Mouse (Mus musculus): Measurements from ENCODE around the gene 4921536K21Rik. TPM values are rescaled to one million over a fixed set of nuclear protein-coding genes. Genes with fewer than 3 reads are reported as not detected.

The 4921536K21Rik gene
- total RNA-seq, 1 experiment from 2014 or later = 0.82 TPM

DNA sequence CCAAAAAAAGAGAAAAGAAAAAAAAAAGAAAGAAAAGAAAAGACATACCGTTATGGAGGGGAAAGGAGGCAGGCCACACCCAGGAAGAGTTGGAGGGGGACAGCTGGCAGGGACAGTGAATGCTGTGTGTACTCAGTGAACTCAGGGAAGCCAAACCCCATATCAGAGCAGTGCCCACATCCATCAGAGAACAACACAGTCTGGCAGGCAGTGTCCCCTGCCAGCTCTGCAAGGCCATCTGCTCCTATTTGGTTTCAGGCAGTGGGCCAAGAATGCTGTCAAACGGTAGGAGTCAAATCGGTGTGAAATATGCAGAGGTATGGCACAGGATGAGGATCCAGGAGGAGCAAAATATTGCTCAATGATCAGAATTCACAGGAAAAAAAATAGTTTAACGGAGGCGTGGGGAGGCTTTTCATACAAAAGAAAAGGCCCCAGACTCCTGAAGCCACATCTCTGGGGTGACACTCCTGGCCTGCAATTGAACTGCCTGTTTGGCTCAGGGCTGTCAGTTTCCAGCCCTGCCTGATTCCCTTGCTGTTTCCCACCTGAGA, 41.3 kb downstream of the 4921536K21Rik start:
- peak; percentile 61 for DNase-seq

DNA sequence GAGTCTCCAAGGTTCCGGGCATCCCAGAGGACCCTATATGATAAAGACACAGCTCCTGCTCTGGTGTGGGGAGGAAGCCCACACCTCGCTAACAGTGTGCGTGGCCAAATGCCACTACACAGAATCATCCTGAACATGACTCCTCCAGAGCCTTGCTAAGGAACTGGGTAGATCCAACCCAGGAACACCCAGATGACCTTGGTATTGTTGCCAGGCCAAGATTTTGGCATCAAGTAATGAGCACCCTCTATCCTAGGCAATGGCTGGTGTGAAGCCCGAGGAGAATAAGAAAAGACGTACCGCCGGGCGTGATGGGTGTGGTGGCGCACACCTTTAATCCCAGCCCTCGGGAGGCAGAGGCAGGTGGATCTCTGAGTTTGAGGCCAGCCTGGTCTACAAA, 41.9 kb downstream of the 4921536K21Rik start:
- no peak for DNase-seq

DNA sequence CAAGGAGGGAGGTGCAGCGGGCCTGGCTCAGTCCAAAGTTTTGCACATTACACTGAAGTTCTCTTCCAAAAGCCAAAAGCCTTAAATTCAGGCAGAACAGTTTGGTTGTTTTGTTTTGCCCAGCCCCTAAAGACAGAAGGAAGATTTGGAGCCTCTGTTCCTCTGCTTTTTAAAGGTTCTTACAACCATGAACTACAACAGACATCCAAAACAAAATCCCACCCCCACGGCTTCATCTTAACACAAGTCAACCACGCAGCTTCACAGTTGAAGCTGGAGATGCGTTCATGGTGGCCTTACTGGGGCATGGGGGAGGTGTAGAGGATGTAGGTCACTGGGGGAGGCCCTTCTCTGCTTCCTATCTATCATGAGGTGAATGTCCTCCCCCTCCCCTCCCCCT, 43.0 kb downstream of the 4921536K21Rik start:
- DNase-seq = no peak

DNA sequence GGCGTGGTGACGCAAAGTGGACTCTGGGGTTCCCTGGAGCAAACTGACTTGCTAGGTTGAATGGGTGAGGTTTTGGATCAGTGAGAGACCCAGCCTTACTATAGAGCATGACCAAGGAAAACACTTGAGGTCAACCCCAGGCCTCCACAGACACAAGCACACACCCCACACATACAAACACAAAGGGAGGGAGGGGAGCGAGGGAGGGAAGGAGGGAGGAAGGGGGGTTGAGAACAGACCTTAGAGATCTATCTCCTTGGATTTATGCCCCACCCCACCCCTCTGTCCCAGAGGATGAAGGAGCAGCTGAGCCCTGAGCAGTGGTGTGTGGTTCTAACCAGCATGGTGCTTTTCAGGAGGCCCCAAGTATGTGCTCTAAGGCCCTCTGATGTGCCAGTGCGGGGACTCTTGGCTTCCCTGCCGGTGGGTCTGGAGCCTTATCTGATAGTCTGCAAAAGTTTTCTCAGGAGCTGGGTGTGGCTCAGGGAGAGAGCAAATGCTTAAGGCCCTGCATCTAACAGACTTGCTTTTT, 44.1 kb downstream of the 4921536K21Rik start:
- DNase-seq = no peak

DNA sequence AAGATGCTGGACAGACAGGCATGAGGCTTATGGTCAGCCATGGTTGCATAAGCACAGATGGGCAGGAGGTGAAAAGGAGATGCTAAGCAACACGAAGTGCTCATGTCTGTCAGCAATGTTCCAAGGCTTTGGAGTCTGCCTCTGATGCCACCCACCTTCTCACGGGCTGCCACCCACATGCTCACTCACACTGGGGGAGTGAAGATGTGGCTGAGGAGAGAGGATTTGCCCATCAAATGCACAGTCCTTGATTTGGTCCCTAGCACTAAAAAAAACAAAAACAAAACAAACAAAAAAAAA, 44.6 kb downstream of the 4921536K21Rik start:
- DNase-seq = no peak

DNA sequence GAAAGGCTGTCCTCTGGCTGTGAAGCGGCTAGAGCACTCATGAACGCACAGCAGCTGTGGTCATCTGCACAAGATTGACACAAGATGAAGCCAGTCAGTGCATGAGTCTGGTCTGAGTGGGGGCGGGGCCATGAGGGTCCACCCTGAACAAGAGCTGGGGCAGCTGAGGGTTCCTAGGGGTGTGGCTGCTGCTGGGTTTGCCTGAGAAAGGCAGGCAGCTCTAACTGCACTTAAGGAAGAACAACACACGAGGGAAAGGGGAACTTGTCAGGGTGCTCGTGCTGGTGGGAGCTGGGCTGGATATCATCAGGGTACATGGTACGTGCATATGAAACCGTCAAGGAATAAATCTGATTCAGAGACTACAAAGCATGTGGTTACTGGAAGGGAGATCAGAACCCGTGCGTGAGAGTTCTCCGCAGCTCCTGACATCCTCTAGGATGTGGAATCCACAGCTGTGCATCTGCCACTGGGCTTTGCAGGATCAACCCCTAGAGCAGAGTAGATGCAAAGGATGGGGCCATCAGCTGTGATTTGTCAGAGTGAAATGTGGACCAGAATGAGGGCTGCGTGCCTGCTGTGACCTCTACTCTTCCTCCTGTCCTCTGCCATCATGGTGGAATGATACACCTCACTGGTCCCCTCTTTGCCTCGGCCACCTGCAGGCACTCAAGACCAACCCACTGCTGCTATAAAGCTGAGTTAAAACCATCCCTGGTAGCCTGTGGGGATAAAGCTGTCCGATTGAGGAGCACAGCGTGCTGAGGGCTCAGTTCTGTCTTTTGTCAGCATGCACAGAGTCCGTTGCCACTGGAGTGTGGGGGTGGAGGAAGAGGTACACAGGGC, 45.2 kb downstream of the 4921536K21Rik start:
- DNase-seq = no peak

DNA sequence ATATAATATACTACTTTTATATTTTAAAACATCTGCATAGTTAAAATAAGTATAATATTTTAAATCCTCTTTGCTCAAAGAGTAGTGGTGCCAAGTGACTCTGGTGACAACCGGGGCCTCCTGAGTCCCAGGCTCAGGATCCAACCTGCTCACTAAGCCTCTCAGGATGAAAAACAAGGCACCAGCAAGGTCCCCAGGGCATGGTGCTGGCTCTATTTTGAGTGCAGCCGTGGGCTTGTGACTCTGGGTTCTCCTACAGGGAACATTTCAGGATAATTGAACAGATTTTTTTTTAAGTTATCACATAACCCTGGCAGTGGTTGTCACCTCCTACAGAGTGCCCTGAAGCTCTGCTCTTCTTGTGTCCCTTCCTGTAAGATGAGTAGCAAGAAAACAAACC, 48.5 kb downstream of the 4921536K21Rik start:
- DNase-seq = no peak

DNA sequence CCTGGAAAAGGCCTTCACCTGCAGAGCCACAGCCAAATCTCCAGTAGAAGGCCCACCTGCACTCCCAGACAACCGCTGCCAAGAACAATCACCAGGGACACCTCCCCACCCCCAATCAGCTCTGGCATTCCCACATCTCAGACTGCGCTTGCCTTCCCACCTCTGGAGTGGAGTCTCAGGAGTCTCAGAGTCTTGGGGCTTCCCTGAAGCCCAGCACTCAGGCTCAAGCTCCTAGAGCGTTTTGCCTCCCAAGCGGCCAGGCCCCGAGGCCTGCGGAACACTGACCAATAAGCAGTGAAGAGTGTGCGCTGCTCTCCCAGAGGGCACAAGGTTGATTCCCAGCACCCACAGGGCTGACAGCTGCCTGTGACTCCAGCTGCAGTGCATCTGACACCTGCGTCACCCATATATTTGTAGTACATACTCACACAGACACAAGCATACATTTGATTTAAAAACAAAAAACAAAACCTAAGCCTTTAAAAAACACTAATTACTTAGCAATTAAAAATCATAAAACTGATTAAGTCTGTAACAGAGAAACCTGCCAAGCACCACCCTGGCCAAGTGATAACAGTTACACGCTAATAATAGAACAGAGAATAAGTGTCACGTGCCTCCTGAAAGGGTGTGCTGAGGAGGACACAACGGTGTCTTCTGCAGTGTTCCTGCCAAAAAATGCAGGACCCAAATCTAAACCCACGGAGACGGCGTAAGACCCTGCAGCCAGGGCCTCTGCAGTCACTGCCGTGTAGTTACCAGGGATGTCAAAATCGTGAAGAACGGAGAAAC, 50.8 kb downstream of the 4921536K21Rik start:
- DNase-seq = no peak

Other genes with a start within 250 kb of the 4921536K21Rik start
- 62.3 and 69.5 TPM in 2 replicates for gene Morc2a, start 245.9 kb downstream of the 4921536K21Rik start, total RNA-seq (2021)
- gene Osbp2, start 31.2 kb downstream of the 4921536K21Rik start, total RNA-seq (2021) = 1.1 and 2.6 TPM in 2 replicates
- gene Dusp18, start 142 bp upstream of the 4921536K21Rik start, total RNA-seq (2021) = 3.9 and 4.1 TPM in 2 replicates
- gene Slc35e4, start 19.6 kb upstream of the 4921536K21Rik start, total RNA-seq (2021) = 6.6 and 6.9 TPM in 2 replicates
- 125 and 128 TPM in 2 replicates for gene Tcn2, start 37.1 kb upstream of the 4921536K21Rik start, total RNA-seq (2021)
- gene Pes1, start 68.9 kb upstream of the 4921536K21Rik start, total RNA-seq (2021) = 58.3 and 73.6 TPM in 2 replicates
- not detected in 2 replicates for gene 4930556J24Rik, start 81.7 kb upstream of the 4921536K21Rik start, total RNA-seq (2021)
- gene Gal3st1, start 88.5 kb upstream of the 4921536K21Rik start, total RNA-seq (2021) = 0.24 TPM in 1 of 2 replicates, not detected in the other
- gene Sec14l4, start 136.4 kb upstream of the 4921536K21Rik start, total RNA-seq (2021) = 5.8 and 7.7 TPM in 2 replicates
- gene Sec14l3, start 169.7 kb upstream of the 4921536K21Rik start, total RNA-seq (2021) = not detected in 2 replicates
- 14.5 and 21.9 TPM in 2 replicates for gene Mtfp1, start 200.3 kb upstream of the 4921536K21Rik start, total RNA-seq (2021)
- gene Sec14l2, start 228.3 kb upstream of the 4921536K21Rik start, total RNA-seq (2021) = 1.8 and 4.1 TPM in 2 replicates
- gene Rnf215, start 240.1 kb upstream of the 4921536K21Rik start, total RNA-seq (2021) = 26.1 and 31.6 TPM in 2 replicates